Mouse (Mus musculus) adrenal gland, adult 18-20 months (tissue): Measurements from ENCODE around the gene Nfil3. TPM values are rescaled to one million over a fixed set of nuclear protein-coding genes. Genes with fewer than 3 reads are reported as not detected.

Experiments
- DNase-seq, 2 experiments: peaks; one replicate each; pipeline ENCODE4 v3.0.0; 2021 to 2022; ENCODE audit warnings: low spot score in 2 of 2
- total RNA-seq, 2 experiments: library from RNA; stranded (reverse); gene quantifications; 1 replicate in 1 of 2; 2 replicates in 1 of 2; pipeline ENCODE4 v1.2.3; 2021

Gene Nfil3
- total RNA-seq, 2 experiments from 2014 or later = 54.5 to 54.7 TPM

DNA sequence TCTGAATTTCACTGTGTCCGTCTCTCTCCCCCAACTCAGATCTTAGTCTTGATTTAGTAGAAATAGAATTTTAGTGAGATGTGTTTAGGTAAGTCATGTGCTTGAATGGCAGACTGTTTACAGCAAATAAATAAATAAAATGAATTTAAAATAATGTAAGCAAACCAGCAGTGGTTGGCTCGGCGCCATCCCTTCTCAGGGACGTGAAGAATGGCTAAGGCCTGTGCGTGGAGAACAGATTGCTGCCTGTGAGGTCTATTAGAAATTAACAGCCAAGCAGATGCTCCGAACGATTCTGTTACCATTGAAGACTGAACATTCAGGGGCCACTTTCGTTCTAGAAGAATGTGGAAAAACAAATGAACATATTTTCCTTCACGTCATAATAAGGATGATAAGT lies 35.1 kb downstream of the Nfil3 start:
- DNase-seq = no peak

DNA sequence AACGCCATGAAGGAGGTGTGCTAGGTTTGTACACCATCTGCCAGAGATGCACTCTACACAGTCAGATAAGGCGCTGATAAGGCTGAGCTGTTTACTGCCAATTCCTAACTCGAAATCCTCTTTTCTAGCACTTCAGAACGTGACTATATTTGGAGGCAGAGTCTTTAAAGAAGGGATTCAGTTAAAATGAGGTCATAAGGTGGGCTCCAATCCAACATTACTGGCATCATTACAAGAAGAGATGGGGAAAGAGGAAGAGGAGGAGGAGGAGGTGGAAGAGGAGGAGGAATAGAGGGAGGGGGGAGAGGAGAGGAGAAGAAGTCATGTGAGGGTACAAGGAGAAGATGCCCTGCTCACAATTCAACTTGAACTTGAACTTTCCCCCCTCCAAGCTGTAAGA lies 36.8 kb downstream of the Nfil3 start:
- DNase-seq = no peak

DNA sequence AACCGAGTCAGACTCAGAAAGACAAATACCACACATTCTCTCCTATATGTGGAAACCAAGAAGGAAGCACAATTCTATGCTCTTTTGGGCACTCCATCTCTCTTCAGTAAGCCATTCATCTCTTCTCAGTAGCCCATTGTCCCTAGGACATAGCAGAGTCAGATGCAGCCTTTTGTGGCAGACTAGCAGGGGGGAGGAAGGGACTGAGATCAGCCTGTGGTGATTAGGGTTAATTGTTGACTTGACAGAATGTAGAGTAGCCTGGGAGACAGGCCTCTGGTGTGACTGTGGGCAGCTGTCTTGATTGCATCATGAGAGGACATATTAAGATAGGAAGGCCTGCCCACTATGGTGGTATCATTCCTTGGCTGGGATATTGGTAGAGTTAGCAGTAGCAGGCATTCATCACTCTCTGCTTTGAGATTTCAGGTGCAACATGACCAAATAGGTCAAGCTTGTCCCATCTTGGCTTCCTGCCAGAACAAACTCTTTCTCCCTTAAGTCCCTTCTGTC lies 37.9 kb downstream of the Nfil3 start:
- DNase-seq = no peak

DNA sequence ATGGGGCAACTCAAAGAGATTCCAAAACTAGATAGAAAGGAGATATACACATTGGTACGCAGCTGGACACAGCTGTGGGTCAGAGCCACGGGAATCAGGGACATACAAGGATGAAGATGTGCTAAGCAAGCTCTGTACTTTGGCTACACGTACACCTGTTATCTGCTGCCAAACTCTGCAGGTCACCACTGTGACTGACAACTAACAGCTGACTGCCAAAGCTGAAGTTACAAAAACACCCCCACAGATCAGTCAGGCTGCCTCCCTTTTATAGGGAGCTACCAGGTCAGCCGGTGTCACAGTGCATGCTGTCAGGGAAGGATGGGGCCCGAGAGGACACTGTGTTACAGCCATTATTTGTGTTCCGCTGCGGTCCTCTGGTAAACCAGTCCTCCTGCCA lies 39.9 kb downstream of the Nfil3 start:
- DNase-seq = no peak

DNA sequence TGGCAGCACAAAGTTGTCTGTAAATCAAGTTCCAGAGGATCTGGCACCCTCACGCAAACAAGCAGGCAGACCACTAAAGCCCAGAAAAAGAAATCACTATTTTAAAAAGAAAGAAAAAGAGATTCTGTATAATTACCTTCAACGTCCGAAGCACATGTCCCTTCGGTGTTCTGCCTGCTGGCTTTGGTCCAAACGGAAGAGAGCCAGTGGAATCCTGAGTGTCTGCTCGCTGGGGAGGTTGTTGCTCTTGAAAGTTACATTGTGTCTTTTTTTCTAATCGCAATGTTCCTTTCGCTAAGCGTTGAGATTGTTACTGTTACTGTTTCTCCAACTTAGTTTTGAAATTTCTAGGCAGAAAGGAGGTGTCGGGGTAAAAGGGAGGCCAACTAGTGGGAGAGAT lies 50.3 kb downstream of the Nfil3 start:
- DNase-seq = no peak

DNA sequence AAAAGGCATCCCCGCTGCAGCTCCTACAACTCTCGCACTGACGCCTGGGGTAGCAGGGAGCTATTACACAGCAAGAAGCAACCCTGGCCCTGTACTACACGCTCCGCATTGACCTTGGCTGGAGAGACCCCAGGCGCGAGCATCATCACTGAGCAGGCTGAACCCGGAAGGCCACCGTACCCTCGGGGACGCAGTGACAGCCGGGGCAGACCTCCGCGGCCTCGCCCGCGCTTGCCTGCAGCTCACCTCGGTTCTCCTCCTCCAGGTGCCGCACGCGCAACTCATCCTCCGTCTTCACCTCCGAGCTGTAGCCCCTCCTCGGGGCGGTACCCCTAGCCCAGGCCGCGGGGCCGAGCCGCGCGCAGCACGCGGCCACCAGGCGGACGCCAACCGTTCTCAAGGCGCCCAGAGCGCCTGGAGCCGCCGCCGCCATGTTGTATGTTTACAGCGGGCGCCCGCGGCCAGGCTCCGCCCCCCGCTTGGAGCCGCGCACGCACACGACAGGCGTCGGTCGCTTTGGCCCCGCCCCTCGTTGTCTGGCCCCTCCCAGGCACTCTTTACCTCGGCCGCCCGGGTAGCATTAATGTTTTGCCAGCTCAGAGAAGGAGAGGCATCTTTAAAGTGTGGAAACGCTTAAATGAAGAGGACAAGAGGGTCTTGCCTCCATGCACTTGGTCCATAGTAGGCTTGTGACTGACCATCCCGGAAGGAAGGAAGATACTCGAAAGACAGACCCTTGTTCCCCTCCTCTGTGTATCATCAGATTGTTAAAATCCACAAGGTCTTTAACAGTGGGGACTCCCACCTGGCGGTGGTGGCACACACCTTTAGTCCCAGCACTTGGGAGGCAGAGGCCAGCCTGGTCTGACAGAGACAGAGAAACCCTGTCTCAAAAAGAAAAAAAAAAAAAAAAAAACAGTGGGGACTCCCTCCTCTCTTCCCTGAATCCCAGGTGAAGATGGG lies 51.4 kb downstream of the Nfil3 start, which contains the start of gene Auh:
Gene Auh (minus strand): TSS at position 473 of the 963 bp plus-strand sequence.
- peak; percentile 76 to 82 for DNase-seq

DNA sequence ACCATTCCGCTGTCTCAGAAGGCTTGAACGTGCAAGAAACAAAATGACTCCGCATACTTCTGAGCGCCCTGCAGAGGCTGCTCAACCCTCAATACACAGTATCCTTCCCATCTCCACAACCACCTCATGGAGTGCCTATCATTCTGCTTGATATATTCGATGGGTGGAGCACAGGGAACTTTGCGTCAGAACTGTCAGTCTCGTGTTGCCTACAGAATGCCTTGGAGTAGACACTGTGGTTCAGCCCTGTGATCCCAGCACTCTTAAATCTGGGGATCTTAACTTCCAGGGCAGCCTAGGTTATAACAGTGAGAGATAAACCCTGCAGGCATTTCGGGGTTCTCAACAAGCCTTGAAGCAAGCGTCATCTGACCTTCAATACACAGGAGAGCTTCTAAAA lies 52.5 kb downstream of the Nfil3 start:
- DNase-seq = no peak

DNA sequence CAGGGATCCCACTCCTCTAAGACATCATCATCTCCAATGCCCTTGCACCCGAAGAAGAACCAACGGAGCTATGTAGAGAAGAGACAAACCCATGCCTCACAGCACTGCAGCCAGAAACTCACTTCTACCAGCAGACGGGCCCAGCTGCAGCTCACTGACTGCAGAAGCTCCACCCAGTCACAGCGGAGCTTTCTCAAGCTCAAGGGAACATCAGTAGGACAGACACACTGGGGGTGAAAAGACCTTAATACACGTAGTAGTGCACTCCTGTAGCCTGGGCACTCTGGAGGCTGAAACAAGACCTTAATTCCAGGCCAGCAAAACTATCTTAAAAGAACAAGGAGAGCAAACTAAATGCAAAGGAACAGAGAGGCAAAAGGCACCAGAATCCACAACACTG lies 56.4 kb downstream of the Nfil3 start:
- no peak for DNase-seq

DNA sequence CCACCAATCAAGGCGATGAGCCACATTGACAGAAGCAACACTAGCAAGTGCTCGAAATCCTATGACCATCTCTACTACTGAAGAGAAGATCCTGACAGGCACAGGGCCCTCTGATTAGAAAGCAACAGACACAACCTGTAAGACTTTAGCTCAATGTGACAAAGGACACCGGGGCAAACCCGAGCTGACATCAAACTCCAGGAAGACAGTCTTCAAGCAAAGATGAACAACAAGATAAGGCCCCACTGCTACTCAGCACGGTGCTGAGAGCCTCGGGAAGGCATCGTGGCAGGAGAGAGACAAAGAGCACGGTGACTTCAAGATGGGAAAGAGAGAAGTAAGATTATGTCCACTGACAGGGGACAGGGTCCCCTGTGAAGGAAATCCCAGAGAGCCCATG lies 58.9 kb downstream of the Nfil3 start:
- DNase-seq = no peak

DNA sequence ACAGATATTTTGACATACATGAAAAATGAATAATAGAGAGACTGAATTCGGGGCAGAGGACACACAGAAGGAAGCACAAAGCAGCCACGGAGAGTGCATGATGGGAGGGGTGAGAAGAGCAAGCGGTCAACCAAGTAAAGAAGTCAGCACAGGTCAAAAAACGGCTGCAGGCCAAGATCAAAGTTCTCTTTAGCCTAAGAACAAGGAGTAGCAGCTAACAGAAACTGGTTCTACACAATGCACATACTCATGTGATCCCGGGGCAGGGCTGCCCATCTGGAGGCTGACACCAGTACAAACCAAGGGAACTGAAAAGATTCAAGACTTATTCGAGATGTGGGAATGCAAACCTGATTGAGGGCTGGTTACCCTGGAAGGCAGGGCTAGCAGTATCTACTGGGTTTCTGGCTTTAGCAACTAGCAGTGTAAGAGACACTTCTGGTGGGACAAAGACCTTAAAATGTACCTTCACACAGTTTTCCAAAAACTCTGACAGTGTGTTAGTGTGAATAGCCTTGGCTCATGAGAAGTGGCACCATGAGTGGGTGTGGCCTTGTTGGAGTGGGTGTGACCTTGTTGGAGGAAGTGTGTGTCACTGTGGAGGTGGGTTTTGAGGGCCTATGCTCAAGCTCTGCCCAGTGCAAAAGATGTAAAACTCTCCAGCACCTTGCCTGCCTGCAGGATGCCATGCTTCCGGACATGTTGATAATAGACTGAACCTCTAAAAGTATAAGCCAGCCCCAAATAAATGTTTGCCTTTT lies 59.6 kb downstream of the Nfil3 start:
- DNase-seq = no peak

DNA sequence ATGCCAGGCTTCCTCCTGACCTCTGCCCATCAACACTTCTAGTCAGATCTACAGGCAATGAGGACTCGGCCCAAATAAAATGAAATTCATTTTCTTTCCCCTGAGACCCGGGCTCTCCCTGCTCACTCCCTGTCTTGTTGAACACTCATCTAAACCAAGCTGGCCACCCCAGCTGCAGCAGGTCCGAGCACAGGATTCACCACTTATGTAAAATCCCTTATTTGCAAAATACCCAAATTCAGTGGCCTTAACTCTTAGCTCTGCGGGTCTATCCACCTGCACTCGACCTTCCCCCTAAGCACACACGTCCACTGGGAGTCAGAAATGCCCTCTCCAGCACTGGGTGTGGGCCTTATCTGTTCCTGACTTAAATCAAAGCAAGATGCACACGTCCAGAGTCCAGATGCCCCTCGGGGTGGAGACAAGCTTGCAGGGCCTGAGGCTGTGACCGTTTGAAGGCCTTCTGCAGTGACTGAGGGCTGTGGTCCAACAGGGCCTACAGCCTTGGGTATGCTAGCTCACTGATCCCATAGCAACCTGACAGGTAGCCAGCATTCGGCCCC lies 61.0 kb downstream of the Nfil3 start:
- DNase-seq = no peak

DNA sequence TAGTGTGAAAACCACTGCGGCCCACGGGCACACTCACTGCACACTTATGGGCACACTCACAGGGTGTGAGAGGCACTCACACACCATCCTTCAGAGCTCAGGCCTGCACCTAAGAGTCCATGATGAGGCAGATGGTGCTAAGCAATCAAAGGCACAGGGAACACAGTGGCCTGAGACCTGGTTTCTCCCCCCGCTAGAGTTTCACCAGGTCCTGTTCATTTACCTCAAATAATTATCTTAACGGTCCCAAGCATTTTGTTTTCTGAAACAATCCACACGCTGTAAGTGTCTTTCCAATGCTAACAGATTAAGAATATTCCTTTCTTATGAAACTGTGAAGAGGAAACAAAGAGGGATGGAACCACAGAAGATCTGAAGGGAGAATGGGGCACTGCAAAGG lies 62.5 kb downstream of the Nfil3 start:
- no peak for DNase-seq

Other genes with a start within 250 kb of the Nfil3 start
- 100 to 1,000 TPM; 126 to 138 TPM for gene Auh, start 51.4 kb downstream of the Nfil3 start, total RNA-seq